Mouse (Mus musculus) adrenal gland, postnatal 0 days (tissue): ENCODE measurements around the gene Blvra. TPM values are rescaled to one million over a fixed set of nuclear protein-coding genes. Genes with fewer than 3 reads are reported as not detected.

Experiments used
- microRNA-seq: library from miRNA; unstranded; fragments of <30 nt; microRNA quantifications from one replicate; pipeline ENCODE4, GENCODE M21; 2016; ENCODE audit warnings: borderline replicate concordance; ENCODE audit not compliant: insufficient number of aligned reads
- polyA plus RNA-seq: library from polyadenylated mRNA; unstranded; fragments of >200 nt; fragmentation: Nextera tagmentation; extraction: Ambion mirVana; gene quantifications from 2 replicates; pipeline ENCODE4 v1.2.1, GENCODE M21; 2015

Blvra gene
- polyA plus RNA-seq = 52.9 and 55.5 TPM in 2 replicates

DNA sequence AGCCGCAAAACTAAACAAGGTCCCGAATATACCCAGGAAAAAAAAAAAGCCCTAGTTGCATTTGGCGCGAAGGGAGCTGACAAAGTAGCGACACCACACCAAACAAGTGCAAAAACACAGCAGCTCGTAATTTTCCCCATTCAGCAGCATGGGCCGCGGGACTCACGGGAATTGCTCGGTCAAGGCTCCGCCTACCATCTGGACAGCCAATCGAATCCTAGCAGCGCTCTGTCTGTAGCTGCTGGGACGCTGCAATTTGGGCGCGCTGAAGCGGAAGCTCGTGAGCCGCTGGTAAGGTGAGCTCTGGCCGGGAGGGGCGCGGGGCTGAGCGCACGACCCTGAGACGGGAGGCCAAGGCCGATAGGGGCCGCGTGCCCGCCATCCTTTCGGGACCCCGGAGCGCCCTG is at the start of gene Blvra:
Gene Blvra, plus strand, starts transcription at position 231 of the 407 bp plus-strand sequence.

DNA sequence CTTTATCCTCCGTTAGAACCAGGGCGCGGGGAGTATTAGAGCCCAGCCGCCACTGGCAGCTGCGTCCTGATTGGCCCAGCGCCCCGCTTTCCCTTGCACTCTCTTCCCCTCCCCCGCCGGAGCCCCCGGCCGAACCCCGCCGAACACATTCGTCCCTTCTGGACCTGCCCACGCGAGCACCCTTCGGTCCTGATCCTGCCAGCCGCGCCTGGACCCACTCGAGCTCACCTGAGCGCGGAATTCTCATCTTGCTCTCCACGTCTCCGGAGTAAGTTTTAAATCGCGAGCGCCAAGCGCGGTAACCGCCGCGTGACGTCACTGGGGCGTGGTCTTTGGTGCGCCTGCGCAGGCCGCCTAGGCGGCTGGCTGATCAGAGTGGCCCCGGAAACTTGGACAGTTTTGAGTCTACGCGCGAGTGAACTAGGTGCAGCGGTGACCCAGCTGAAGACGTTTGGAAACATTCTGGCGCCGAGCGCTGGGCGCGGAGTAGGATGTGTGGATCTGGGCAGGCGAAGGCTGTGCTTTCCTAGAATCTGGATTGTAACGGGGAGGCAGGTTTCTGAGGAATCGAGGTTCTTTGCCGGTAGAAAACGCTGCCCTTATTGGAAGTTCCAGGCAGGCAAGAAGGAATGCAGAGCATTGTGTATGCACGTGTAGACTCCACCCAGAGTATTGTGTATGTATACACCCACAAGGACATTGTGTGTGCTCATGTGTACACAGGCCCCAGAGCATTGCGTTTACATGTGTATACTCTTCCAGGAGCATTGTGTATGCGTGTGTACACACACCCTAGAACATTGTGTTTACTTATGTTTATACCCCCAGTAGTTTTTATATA is 63.4 kb downstream of the Blvra start, which contains the start of gene Ncaph:
Gene Ncaph, minus strand, starts transcription at position 334 of the 841 bp plus-strand sequence.

DNA sequence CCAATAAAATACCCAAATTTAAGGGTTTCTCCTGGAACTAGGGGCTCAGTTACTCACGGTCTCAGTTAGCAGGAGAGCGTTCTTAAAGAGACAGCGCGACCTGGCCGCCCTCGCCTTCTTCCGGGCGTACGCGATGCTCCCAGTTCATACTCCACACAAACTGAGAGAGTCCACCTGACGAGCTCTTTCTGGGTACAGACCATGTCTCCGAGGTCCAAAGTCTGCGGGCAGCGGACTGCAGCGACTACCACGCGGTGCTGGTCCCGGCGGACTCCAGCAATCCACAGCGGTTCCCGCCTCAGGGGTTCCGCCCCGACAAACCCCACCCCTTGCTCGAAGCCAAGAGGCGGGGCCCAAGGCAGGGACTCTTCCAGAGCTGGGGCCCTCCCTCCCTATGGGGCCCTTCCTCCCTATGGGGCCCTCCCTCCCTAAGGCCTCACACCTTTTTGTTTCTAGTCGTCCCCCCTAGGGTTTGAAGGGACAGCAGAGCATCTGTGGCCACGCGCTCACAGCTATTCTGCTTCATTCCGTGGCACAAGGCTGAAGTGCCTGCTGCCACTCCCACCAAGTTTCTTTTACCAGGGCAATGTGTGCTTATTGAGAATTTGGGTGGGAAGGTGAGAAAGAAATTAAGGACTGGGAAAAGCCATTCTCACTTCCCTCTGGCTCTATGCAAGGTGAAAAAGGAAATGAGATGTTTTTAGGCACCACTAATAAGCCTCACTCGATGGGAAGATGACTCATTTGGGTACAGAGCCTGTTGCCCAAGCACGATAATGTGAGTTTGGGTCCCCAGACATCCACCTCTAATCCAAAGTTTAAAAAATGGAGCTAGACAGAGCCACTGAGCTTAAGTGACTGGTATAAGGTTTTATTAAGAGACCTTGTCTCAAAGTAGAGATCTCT is 72.9 kb downstream of the Blvra start, which contains the start of gene Itpripl1:
Gene Itpripl1, minus strand, starts transcription at position 285 of the 906 bp plus-strand sequence.

Small RNA genes within 50 kb of the gene (microRNA-seq; reads per million reads assigned to microRNA genes)
- not detected for gene Gm24081

Other genes starting within 250 kb of the Blvra start
- 21.1 and 31.1 TPM in 2 replicates for gene Trpm7, start 194.4 kb upstream of the Blvra start, polyA plus RNA-seq
- gene Sppl2a, start 137.4 kb upstream of the Blvra start, polyA plus RNA-seq = 33.6 and 63.9 TPM in 2 replicates
- gene Ap4e1, start 61.9 kb upstream of the Blvra start, polyA plus RNA-seq = 5.4 and 6.6 TPM in 2 replicates
- 15.4 and 18.2 TPM in 2 replicates for gene Ncaph, start 63.3 kb downstream of the Blvra start, polyA plus RNA-seq
- gene Itpripl1, start 72.8 kb downstream of the Blvra start, polyA plus RNA-seq = 10.5 and 11.5 TPM in 2 replicates
- 4.8 and 5.7 TPM in 2 replicates for gene 1810024B03Rik, start 137.6 kb downstream of the Blvra start, polyA plus RNA-seq
- 18.6 and 21.2 TPM in 2 replicates for gene Snrnp200, start 137.7 kb downstream of the Blvra start, polyA plus RNA-seq
- 70.2 and 86.0 TPM in 2 replicates for gene Ciao1, start 177.2 kb downstream of the Blvra start, polyA plus RNA-seq
- gene Tmem127, start 177.2 kb downstream of the Blvra start, polyA plus RNA-seq = 32.7 and 33.1 TPM in 2 replicates
- gene Stard7, start 199.6 kb downstream of the Blvra start, polyA plus RNA-seq = 45.3 and 78.6 TPM in 2 replicates